Mouse (Mus musculus) spleen, postnatal 10 days (tissue): ENCODE measurements around the gene Gm10322.

ENCODE experiments used
- DNase-seq, 2 experiments: peaks; one replicate each; pipeline ENCODE4 v3.0.0; 2021 to 2022; ENCODE audit warnings: low spot score in 2 of 2

Gene Gm10322

DNA sequence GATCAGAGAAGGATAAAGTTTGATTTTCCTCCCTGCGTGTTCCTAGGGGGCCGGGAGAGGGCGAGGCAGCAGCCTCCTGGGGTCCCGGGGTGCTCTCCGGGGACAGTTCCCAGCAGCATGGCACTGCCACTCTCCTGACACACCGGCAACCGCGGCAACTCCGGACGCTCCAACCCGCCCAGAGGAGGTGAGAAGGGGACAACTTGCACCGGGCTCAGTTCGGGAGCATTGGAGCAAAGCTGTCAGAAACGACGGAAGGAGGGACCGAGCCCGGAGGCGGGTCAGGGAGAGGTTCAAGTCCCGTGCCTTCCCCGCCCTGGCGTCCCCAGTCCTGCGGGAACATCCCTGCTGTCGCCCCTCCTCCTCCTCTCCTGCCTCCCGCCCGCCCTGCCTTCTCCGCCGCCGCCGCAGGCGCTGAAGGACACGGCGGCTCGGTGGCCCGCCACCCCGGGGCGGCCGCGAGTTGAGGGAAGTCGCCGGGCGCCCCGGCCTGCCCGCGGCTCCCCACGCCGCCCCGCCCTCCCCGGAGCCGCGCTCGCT, at the start of gene Gm10322:
Gene Gm10322, plus strand, starts transcription at position 83 of the 540 bp plus-strand sequence.
- DNase-seq: no peak

GRCm38 (mm10) chr10:59566968-59567367, 48.9 kb upstream of the Gm10322 start:
- DNase-seq: no peak

GRCm38 (mm10) chr10:59568665-59569480, 47.0 kb upstream of the Gm10322 start:
- no peak for DNase-seq

GRCm38 (mm10) chr10:59569481-59569869, 46.4 kb upstream of the Gm10322 start:
- no peak for DNase-seq

DNA sequence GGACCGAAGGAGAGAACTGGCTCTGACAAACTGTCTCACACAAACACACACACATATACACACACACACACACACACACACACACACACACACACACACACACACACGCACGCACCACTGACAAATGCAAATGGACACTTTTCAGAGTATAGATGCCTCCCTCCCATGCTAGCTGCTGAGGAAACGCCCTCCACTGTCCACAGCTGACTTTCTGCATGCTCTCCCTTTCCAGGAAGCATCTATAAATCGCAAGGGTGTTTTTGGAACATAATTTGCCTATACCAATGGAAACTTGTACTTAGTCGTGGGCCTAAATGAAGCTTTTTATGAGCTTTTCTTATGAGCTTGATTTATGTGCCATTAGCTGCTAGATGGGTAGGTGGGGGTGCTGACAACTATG, 45.5 kb upstream of the Gm10322 start:
- DNase-seq: no peak

DNA sequence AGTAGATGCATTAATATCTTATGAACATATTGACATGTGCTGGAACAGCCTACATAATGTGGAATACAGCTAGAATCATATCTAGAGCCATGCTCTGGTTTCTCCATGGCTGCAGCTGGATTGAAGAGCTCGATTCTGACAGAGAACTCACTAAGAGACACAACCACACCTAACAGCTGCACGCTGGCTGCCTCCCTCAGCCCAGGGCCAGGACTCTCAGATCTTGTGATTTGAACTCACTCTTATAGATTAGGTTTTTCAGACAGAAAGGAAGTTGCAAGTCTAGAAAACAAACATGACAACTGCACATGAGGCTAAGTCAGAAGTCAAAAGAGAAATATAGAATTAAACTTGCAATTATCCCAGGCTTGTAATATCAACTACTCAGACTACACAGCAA, 45.1 kb upstream of the Gm10322 start:
- no peak for DNase-seq

- no peak for DNase-seq
Observed at GRCm38 (mm10) chr10:59571273-59571672, 44.6 kb upstream of the Gm10322 start.

GRCm38 (mm10) chr10:59571964-59572363, 43.9 kb upstream of the Gm10322 start:
- no peak for DNase-seq

DNA sequence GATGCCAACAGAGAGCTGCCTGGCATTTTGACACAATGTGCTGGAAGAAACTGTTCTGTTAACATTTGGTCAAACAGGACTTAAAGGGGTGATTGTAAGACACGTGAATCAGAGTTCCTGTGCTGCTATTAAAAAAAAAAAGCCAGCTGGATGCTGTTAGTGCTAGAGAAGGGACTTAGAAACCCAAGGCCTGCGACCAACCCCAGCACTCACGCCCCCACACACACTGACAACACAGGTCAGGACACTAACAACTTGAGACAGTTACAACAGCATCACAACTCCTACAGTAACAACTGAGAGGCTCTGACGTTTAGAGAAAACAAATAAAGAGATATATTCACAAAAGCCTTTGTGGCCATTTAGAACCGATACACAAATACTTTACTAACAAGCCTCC, 39.6 kb upstream of the Gm10322 start:
- no peak for DNase-seq

- DNase-seq: no peak
Observed at GRCm38 (mm10) chr10:59577871-59578801, 37.7 kb upstream of the Gm10322 start.

DNA sequence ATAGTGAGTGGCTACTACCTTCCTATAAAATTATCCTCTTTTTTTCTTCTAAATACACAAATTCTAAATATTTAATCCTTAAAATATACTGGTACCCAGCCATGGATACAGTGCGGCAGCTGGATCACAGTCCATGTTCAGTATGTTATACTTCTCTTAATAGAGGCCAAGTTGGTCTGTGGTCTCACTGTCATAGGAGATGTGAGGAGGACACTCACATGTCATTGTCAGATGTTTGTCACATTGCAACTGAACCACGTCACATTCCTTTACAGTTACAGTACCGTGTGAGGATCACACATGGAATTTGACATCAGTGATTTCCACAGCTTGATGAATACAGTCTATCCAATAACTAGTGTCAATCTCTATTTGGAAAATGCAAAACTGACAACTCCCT, 36.2 kb upstream of the Gm10322 start:
- no peak for DNase-seq

- no peak for DNase-seq
Observed at GRCm38 (mm10) chr10:59580593-59581149, 35.2 kb upstream of the Gm10322 start.

DNA sequence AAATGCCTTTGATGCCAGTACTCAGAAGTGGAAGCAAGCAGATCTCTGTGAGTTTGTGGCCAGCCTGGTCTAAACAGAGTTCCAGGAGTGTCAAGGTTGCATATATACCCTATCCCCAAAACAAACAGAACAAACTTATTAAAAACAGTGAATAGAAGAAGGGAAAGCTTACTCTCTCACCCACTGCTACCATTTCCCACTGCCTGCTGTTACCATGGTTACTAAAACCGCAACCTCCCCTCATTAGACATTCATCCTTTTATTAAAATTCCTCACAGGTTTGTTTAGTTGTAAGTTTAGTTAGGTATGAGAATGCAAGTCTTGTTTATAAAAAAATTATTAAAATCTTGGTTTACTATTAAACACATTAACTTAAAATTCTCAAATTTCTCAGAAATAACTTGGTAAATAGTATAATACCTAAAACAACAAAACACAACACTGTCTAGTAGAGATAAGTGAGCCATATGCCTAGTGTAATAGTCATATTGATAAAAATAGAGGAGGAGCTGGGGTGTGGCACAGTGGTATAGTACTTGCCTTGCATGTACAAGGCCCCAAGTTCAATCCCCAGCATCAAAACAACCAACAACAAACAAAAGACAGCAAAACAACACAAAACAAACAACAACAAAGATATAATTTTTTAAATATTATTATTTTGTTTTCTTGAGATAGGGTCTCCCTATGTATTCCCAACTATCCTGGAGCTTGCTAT, 33.9 kb upstream of the Gm10322 start:
- no peak for DNase-seq

- DNase-seq: no peak
Observed at GRCm38 (mm10) chr10:59585621-59586020, 30.2 kb upstream of the Gm10322 start.

GRCm38 (mm10) chr10:59586821-59587220, 29.0 kb upstream of the Gm10322 start:
- no peak for DNase-seq

GRCm38 (mm10) chr10:59588135-59588534, 27.7 kb upstream of the Gm10322 start:
- DNase-seq: no peak

- no peak for DNase-seq
Observed at GRCm38 (mm10) chr10:59589420-59589819, 26.4 kb upstream of the Gm10322 start.

GRCm38 (mm10) chr10:59589856-59590255, 26.0 kb upstream of the Gm10322 start:
- DNase-seq: no peak

DNA sequence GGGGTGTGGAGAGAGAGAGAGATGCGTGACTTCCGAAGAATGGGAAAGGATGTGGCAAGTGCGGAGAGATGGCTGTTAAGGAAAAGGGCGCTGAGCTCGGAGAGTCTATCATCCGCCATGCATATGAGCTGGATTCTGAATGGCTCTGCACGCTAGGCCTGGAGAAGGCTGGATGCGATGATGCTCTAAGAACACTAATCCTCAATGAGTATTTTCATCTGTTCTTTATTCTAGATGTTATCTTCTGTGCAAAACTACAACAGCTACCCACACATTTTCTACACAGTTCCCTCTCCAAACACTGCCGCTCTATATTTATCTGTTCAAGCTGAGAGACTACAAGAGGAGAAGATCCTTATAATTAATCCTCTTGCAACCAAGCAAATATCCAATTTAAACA, 25.3 kb upstream of the Gm10322 start:
- no peak for DNase-seq

- DNase-seq: no peak
Observed at GRCm38 (mm10) chr10:59593826-59594570, 21.9 kb upstream of the Gm10322 start.

GRCm38 (mm10) chr10:59600516-59600915, 15.3 kb upstream of the Gm10322 start:
- DNase-seq: no peak
